Mouse (Mus musculus): ENCODE results near the gene Rbfox1. TPM values are rescaled to one million over a fixed set of nuclear protein-coding genes. Genes with fewer than 3 reads are reported as not detected.

Rbfox1 gene
- polyA plus RNA-seq, 1 experiment from 2014 or later: 223 TPM

DNA sequence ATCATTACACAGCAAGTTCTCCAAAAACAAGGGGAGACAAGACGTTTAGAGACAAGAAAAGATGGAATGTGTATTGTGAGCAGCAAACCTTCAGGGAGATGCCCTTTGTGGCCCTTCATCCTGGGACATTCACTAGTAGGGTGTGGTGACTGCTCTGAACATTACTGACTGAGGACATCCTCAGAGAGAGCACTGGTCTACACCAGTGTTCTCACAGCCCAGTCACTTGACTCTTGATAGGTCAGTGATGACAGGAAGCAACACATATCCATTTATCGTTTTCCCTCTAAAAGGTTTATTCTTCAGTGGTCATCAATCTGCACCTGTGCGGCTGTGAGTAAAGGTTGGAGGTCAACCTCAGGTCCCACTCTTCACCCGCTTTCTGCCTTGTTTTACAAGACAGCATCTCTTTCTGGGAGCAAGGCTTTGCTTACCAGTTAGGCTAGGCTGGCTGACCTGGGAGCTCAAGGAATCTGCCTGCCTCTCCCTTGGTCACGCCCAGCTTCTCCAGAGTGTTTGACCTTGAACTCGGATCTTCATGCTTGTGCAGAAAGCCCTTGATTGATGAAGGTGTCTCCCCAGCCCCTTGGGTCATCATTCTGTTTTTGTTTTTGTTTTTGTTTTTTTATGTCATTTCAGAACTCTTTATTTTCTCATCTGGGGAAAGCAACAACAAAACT is 892.5 kb downstream of the Rbfox1 start:
- no peak for ATAC-seq (replicated peaks)
- Histone ChIP-seq H3K4me3 (no peak overlapping the region), H3K27ac (no peak overlapping the region), H3K9ac (no peak overlapping the region), H3K9me3 (no peaks in the 10 kb centered on the region), H3K4me2 (no peak overlapping the region), H3K4me1 (no peaks in the 10 kb centered on the region), H3K36me3 (replicated peaks) (no peaks in the 10 kb centered on the region), H3K27me3 (replicated peaks) (no peaks in the 10 kb centered on the region)
- WGBS: 85% methylated on average over 6 of the region's 6 CpGs

DNA sequence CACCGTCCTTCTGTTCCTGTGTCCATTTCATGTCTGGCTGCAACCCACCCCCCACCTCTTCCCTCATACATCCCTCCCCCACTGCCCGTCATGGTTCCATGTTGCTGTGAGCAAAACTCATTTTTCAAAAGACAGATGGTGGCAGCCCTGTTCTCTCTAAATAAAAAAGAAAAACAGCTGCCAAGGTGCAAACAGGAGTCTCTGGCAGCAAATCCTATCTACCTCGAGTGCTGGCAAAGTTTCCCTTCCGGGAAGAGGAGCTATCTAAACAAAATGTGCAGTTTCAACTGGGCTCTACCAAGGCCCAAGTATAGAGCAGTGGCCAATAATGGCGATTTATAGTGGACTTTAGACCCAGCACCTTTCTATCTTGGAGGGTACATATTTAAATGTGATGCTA is 899.0 kb downstream of the Rbfox1 start:
- Histone ChIP-seq H3K27me3 (replicated peaks) (no peaks in the 10 kb centered on the region), H3K27ac (no peak overlapping the region), H3K4me2 (no peak overlapping the region), H3K9me3 (no peaks in the 10 kb centered on the region), H3K36me3 (replicated peaks) (no peaks in the 10 kb centered on the region), H3K4me3 (no peak overlapping the region), H3K9ac (no peak overlapping the region), H3K4me1 (peaks cover 4% of the 10 kb centered on the region; the same call in 1 of the 2 replicates)
- 74% methylated on average over 5 of the region's 5 CpGs for WGBS
- ATAC-seq (replicated peaks): no peak

DNA sequence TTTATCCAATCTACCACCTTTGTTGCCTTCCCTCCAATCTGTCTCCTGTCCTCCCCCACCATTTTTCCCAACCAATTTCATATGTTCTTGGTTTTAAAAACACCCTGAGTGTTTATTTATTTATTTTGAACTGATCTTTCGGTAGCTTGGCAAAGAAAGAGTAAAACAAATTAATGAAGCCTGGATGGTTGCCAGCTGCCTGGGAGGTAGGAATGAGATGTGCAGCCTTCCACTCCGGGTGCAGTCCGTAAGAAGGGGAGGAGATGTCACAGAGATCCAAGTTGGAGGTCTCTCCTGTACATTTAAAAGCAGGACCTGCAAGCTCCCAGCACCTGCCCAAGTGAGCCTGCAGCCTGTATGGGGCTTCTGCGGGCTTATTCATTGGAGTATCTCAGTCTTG is 899.9 kb downstream of the Rbfox1 start:
- H3K4me1 ChIP-seq: peaks cover 4% of the 10 kb centered on the region; the same call in 1 of the 2 replicates
- WGBS: 61% methylated on average over 4 of the region's 4 CpGs
- H3K4me2 ChIP-seq: no peak overlapping the region
- no peak overlapping the region for H3K4me3 ChIP-seq
- no peak overlapping the region for H3K9ac ChIP-seq
- H3K27ac ChIP-seq: no peak overlapping the region
- no peak for ATAC-seq (replicated peaks)
- no peaks in the 10 kb centered on the region for H3K27me3 ChIP-seq (replicated peaks)
- no peaks in the 10 kb centered on the region for H3K36me3 ChIP-seq (replicated peaks)
- no peaks in the 10 kb centered on the region for H3K9me3 ChIP-seq

DNA sequence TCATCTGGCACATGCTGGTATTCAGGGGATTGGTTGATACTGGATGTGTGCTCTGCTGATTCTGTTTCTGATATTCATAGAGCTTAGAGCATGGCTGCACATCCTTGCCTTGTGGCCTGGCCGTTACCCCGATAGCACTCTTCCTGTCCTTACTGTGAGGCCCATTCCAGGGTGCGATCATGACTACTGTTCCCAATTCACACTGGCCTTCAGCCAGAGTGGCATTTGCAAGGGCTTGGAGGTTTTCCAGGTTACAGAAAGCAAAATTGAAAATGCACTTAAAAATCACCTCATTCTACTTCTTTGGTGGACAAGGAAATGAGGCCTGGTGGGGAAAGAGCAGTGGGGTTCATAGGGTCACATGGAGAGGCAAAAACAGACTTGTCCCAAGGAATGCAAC is 906.1 kb downstream of the Rbfox1 start:
- 73% methylated on average over 3 of the region's 3 CpGs for WGBS
- no peak overlapping the region for H3K4me3 ChIP-seq
- H3K9me3 ChIP-seq: no peaks in the 10 kb centered on the region
- H3K27me3 ChIP-seq (replicated peaks): no peaks in the 10 kb centered on the region
- no peak overlapping the region for H3K27ac ChIP-seq
- no peak overlapping the region for H3K4me2 ChIP-seq
- ATAC-seq (replicated peaks): no peak
- H3K9ac ChIP-seq: no peak overlapping the region
- H3K36me3 ChIP-seq (replicated peaks): no peaks in the 10 kb centered on the region
- peaks cover 8% of the 10 kb centered on the region; the same call in 1 of the 2 replicates for H3K4me1 ChIP-seq

DNA sequence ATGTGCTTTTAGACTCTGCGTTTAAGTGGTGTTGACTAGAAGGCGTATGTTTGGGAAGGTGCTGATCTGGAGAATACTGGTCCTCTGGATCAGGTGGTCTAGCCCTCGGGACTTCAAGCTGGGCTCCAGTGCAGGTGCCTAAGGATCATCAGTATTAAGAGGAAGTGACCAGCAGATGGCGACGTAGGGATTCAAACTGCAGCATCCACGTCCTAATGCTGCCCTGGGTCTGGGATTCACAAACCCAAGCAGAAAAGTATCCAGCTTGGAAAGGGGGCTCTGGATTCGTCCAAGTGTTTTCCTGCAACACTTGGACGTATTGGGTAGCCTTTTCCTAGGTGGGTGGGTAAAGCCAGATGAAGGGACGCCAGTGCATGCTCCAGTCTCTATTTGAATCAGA is 906.5 kb downstream of the Rbfox1 start:
- Histone ChIP-seq H3K9me3 (no peaks in the 10 kb centered on the region), H3K4me1 (peaks cover 8% of the 10 kb centered on the region; the same call in 1 of the 2 replicates), H3K27me3 (replicated peaks) (no peaks in the 10 kb centered on the region), H3K27ac (no peak overlapping the region), H3K36me3 (replicated peaks) (no peaks in the 10 kb centered on the region), H3K4me2 (no peak overlapping the region), H3K4me3 (no peak overlapping the region), H3K9ac (no peak overlapping the region)
- 16% methylated on average over 9 of the region's 9 CpGs for whole genome bisulfite sequencing
- ATAC-seq (replicated peaks): peak; percentile 66

DNA sequence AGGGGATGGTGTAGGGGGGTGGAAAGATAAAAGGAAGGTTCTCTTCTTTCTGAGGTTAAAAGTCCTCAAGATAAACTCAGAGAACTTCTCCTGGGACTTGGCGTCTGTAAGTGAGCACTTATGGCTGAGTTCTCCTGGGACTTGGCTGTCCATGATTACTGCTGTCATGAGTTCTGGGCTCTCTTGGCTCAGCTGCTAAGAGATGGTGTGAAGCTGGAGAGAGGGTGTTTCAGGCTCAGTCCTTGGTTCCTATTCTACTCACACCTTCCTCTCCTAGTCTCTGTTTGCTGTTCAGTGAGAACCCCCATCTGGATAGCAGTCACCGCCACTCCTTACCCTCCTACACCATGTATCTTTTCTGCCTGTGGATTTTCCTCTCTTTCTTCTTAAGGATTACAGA is 921.1 kb downstream of the Rbfox1 start:
- Histone ChIP-seq H3K9ac (no peak overlapping the region), H3K27me3 (replicated peaks) (no peaks in the 10 kb centered on the region), H3K4me1 (no peaks in the 10 kb centered on the region), H3K4me3 (no peak overlapping the region), H3K27ac (no peak overlapping the region), H3K9me3 (no peaks in the 10 kb centered on the region), H3K4me2 (no peak overlapping the region), H3K36me3 (replicated peaks) (no peaks in the 10 kb centered on the region)
- WGBS: 87% methylated on average over 2 of the region's 2 CpGs
- no peak for ATAC-seq (replicated peaks)

DNA sequence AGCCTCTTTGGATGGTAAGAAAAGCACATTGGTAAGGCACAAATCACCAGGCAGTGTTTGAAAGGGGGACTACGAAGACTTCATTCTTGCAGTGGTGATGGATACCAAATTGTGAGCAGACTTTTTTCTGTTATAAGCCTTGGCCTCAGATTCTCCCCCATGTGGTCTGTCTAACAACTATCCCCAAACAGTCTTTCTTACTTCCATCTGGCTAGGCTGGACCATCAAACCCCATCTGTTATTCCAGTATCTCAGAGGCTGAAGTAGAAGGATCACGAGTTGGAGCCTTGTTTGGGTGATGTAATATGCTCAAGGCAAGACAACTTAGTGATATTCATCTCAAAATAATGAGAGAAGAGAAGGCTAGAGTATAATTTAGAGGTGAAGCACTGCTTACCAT is 922.7 kb downstream of the Rbfox1 start:
- 82% methylated on average over 2 of the region's 2 CpGs for WGBS
- Histone ChIP-seq H3K9ac (no peak overlapping the region), H3K4me3 (no peak overlapping the region), H3K4me2 (no peak overlapping the region), H3K9me3 (no peaks in the 10 kb centered on the region), H3K27ac (no peak overlapping the region), H3K27me3 (replicated peaks) (no peaks in the 10 kb centered on the region), H3K36me3 (replicated peaks) (no peaks in the 10 kb centered on the region), H3K4me1 (no peaks in the 10 kb centered on the region; the same call in 1 of the 2 replicates)
- ATAC-seq (replicated peaks): no peak

DNA sequence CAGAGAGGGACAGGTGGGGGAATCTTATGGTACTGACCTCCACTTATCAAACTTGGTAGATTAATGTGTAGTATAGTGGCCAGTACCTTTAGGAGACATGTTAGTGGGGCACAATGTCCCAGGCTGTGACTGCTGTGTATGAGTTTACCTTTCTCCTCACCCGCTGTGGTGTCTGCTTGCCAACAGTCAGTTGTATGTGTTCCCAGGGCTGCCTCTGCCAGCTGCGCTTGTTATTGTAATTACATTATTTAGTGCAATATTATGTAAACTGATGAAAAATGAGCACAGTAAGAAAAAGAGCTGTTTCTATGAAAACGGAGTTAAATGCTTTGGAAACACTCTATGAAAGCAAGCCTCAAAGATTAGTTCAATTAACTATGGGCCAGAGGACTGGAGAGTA is 928.7 kb downstream of the Rbfox1 start:
- no peaks in the 10 kb centered on the region for H3K27me3 ChIP-seq (replicated peaks)
- H3K27ac ChIP-seq: no peak overlapping the region
- peaks cover 11% of the 10 kb centered on the region for H3K4me1 ChIP-seq
- H3K9ac ChIP-seq: no peak overlapping the region
- H3K4me3 ChIP-seq: no peak overlapping the region
- no peaks in the 10 kb centered on the region for H3K36me3 ChIP-seq (replicated peaks)
- no peaks in the 10 kb centered on the region for H3K9me3 ChIP-seq
- 71% methylated on average over 3 of the region's 3 CpGs for WGBS
- H3K4me2 ChIP-seq: no peak overlapping the region
- no peak for ATAC-seq (replicated peaks)

DNA sequence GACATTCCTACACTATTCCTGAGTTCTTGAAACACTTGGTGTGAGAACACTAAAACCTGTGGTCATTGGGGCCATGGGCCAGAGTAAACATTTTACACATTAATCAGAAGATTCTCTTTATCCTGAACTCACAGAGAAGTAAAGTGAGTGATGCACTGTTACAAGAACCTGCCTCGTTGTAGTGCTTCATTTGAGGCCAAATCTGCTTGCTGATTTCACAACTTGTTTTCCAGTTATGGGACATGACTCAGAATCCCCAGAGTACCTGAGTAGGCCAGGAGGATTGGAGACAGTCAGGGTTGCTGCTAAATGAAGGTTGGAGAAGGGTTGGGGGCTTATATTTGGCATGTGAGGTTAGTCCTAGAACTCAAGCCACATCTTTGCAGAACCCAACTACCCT is 936.6 kb downstream of the Rbfox1 start:
- Histone ChIP-seq H3K4me2 (no peak overlapping the region), H3K27ac (no peak overlapping the region), H3K4me3 (no peak overlapping the region), H3K9ac (no peak overlapping the region), H3K9me3 (no peaks in the 10 kb centered on the region), H3K36me3 (replicated peaks) (no peaks in the 10 kb centered on the region), H3K4me1 (no peaks in the 10 kb centered on the region), H3K27me3 (replicated peaks) (no peaks in the 10 kb centered on the region)
- no peak for ATAC-seq (replicated peaks)
- WGBS: 78% methylated on average over 1 of the region's 1 CpGs

DNA sequence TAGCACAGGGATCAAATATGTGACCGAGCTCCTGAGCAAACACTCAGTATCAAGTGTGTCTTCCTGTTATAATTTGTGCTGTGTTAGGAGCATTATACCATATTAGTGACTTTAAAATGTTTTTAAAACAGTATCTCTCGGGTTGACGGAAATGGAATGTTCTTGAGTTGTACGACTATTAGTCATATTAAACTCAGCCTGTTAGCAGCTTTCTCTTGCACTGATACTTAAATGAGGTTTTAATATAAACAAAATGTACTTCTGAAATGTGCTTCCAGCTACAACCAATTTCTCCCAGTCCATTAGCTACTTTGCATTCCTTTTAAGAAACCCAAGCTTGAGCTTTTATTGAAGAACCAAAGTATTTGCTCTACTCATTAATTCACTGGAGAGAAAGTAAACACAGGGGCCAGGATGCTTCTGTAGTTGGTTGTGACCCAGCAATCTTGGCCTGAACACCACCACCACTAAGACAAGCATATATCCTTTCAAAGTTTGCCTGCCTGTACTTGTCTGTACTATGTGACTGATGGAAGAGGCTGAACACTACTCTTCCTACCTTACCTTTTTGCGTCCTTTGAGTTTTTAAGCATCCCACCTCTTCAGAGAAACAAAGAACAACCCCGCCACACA is 944.9 kb downstream of the Rbfox1 start:
- H3K4me3 ChIP-seq: no peak overlapping the region
- no peaks in the 10 kb centered on the region for H3K9me3 ChIP-seq
- no peak for ATAC-seq (replicated peaks)
- no peaks in the 10 kb centered on the region for H3K4me1 ChIP-seq
- H3K27me3 ChIP-seq (replicated peaks): no peaks in the 10 kb centered on the region
- no peaks in the 10 kb centered on the region for H3K36me3 ChIP-seq (replicated peaks)
- H3K9ac ChIP-seq: no peak overlapping the region
- no peak overlapping the region for H3K27ac ChIP-seq
- WGBS: 94% methylated on average over 6 of the region's 6 CpGs
- H3K4me2 ChIP-seq: no peak overlapping the region

DNA sequence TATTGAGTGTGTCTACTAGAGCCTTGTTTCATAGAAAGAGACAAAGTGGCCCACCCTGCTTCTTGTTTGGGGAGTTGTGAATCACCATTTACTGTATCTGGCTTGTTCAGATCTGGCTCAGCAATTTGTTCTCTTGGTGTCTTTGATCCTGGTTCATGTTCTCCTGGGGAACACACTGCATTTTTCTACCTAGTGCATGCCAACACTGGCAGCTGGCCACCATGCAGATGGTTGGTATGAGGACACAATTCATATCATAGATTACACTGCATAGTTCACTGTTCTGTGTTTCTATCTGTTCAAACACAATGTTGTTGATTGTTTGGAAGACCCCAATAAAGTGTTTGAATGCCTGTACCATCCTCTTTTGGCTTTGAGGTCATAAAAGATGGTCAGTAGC is 948.3 kb downstream of the Rbfox1 start:
- no peak for ATAC-seq (replicated peaks)
- Histone ChIP-seq H3K27ac (no peak overlapping the region), H3K9me3 (no peaks in the 10 kb centered on the region), H3K36me3 (replicated peaks) (no peaks in the 10 kb centered on the region), H3K4me2 (no peak overlapping the region), H3K4me3 (no peak overlapping the region), H3K9ac (no peak overlapping the region), H3K4me1 (no peaks in the 10 kb centered on the region), H3K27me3 (replicated peaks) (no peaks in the 10 kb centered on the region)

DNA sequence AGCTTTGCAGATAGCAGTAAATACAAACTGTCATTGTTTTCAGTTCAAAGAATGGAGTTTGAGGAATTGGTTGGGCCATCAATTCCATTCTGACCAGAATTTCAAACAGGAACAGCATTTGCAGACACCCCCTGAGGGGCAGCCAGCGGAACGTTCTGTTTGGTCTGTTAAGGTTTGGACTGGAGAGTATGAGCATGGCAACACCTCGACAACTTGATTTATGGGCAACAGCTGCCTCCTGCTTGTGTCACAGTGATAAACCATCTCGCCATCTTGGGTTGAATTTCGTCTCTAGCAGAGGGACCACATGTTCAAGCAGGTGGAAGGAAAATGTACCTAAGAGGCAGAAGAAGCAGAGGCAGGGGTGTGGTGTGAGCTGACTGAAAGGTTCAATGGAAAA is 949.9 kb downstream of the Rbfox1 start:
- ATAC-seq (replicated peaks): no peak
- WGBS: 58% methylated on average over 5 of the region's 5 CpGs
- no peaks in the 10 kb centered on the region for H3K27me3 ChIP-seq (replicated peaks)
- H3K36me3 ChIP-seq (replicated peaks): no peaks in the 10 kb centered on the region
- H3K4me1 ChIP-seq: peaks cover 7% of the 10 kb centered on the region
- H3K9me3 ChIP-seq: no peaks in the 10 kb centered on the region
- H3K4me2 ChIP-seq: no peak overlapping the region
- no peak overlapping the region for H3K27ac ChIP-seq
- H3K4me3 ChIP-seq: no peak overlapping the region
- no peak overlapping the region for H3K9ac ChIP-seq
